Mouse (Mus musculus): Measurements from ENCODE around the gene Kdm8.

The Kdm8 gene

DNA sequence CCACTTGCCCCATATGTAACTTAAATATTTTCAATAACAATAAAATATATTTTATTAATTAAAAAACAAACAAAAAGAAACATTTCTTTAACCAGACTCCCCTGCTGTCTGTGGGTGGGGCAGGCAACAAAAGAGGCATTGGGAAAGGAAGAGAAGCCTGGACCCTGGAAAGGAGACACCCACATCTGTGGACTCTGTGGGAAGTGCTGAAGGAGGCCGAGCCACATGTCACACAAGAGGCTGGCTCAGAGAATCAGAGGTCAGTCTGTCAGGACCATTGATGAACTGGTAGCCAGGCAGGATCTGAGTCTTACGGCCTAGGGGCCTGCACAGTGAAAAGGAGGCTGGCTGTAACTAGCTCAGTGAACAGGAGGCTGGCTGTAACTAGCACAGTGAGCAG lies 17.7 kb downstream of the Kdm8 start:
- in situ Hi-C loops (cut with MseI, MboI) = no loop called here

DNA sequence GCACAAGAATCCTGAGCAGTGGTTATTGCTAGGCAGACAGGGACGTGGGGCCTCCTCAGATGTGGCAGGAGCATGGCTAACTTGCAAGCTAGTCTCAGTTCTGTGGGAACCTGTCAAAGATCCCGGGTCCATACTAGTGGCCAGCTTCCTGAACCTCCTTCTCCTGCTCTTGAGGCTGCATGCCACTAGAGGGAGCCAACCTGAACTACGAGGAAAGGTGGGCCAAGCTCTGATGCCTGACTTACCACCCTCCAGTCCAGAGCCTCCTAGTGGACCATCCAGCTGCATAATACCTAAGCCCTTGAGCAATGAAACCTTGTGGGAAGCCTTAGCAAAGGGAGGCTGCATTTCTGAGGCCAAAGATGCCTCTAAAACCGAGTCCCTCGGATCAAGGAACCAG lies 25.5 kb downstream of the Kdm8 start:
- in situ Hi-C loops (cut with MseI, MboI) = loop anchor here (5.0 kb wide), 1 partner anchor 107 kb away; no protein-coding TSS in a partner anchor

DNA sequence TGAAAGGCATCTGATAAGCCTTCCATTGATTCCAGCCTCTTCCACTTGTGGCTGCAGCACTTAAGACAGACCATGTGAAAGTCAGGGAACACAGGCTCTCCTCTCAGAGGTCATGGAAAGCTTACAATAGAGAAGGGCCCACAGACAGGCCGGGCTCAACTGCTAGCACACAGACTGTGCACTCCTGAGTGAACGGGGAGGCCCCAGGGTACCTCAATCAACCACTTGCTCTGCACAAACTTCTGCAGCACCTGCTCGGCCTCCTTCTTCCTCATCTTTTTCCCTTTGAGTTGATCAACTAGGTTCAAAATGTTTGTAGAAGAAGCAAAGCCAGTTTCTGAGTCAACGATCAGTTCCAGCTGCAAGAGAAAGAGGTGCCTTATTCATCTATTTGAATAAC lies 26.4 kb downstream of the Kdm8 start:
- in situ Hi-C loops (cut with MseI, MboI) = loop anchor here (5.0 kb wide), 1 partner anchor 106 kb away; no protein-coding TSS in a partner anchor

DNA sequence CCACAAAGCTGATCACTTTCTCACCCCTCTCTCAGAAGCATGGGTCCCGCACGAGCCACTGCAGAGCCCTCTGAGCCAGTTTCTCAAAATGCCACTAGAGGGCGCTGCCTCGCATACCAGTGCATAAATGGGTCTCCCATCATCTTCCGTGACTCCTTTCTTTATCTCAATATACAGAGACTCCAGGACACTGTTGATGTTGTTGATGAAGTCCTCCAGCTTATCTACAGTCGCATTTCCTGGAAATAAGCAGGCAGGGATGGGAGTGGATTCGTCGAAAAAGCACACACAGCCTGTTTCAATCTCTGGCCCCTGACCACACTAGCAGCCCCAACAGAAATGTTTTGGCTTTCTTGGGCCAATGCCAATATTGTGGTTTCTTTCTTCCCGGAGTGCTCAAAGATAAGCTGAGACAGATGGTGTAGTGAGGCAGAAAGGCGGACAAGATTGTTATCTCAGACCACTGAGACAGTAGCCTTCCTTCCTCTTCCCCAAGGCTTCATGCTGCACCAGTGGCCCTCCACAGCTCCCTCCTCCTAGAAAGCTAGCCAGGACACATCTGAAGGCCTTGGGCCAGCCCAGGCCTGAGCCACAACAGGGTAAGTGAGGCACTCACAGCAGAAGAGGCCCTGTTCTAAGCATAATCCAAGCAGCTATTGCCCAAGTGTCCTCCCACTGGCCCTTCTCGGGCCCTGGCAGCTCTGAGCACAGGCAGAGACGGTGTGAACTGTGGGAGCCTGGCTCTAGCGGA lies 27.7 kb downstream of the Kdm8 start:
- in situ Hi-C loops (cut with MseI, MboI) = loop anchor here (5.0 kb wide), 1 partner anchor 105 kb away; no protein-coding TSS in a partner anchor

DNA sequence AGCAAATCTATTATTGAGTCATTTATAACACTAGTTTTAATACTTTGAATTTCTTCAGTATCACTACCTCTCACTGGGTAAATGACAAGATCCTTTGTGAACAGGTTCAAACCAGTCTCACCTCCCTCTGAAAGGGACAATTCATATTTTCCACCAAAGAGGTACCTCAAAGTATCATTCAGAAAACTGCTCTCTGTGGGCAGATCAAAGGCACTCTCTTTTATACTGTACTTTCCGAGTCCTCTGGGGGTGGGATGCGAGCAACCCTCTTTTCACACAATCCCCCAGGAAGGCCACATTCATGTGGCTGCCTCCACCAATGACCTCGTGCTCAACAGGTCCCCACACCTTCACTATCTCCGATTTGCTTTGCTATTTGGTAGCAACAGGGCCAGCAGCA lies 30.1 kb downstream of the Kdm8 start:
- in situ Hi-C loops (cut with MseI, MboI) = loop anchor here (5.0 kb wide), 1 partner anchor 103 kb away; no protein-coding TSS in a partner anchor

DNA sequence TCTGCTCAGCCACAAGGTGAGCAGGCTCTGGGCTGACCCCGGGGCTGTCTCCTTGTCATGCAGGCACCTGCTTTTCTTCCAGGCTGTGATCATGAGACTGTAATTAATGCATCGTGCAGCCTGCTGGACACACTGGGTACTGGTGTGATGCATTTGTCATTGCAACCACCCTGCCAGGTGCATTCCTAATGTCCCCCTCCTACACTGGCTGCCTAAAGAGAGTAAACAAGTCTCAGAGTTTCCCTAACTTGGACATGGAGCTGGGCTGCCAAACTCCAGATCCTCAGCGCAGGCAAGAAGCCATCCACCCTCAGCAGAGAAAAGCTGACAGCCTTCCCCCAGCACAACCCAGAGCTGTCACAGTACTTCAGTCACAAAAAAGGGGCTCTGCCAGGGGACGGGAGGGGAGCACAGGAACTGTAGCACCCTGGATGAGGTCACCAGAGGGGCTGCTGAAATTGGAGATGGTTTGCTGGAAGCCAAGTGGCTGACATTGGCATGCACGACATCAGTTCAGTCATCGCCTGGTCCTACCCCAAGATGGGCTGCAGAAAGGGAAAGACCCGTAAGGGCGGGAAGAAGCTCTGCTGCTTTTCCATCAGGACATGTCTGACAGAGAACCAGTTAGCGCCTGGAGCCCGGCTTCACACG lies 31.2 kb downstream of the Kdm8 start:
- in situ Hi-C loops (cut with MseI, MboI) = no loop called here

DNA sequence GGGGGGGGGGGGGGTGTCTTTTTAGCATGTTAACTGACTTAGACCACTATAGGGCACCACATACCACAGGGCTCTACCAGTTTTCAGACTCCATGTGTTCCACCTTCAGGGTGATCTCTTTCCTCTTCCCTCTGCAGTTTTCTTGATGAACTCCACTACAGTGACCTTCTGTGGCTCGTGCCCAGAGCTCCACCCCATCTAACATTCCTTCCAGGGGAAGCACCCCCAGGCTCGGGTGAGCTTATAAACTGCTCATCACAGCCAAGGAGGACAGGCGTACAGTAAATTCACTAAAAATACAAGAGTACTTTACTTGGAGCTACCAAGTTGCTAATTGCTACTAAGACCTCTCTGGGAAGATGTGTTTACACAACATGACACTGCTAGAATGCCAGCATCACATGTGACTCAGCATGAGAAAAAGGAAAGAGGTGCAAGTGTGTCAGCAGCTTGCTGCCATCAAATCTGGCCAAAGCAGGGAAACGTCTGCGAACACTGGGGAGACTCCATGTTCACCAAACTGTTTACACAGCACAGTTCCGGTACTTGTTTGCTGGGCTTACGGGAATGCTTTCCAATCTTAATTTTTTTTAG lies 34.0 kb downstream of the Kdm8 start:
- in situ Hi-C loops (cut with MseI, MboI) = no loop called here

DNA sequence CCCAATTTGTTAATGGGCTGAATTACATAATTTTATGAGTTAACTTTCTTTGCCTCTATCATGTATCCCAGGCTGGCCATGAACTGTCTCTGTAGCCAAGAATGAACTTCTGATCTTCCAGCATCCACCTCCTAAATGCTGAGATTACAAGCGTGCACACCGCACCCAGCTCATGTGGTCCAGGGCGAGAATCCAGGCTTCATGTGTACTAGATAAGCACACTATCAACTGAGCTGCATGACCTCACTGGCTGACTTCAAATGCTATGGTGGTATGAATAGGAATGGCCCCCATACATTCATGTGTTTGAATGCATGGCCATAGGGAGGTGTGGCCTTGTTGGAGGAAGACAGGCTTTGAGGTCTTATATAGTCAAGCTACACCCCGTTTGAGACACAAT lies 36.0 kb downstream of the Kdm8 start:
- in situ Hi-C loops (cut with MseI, MboI) = no loop called here

DNA sequence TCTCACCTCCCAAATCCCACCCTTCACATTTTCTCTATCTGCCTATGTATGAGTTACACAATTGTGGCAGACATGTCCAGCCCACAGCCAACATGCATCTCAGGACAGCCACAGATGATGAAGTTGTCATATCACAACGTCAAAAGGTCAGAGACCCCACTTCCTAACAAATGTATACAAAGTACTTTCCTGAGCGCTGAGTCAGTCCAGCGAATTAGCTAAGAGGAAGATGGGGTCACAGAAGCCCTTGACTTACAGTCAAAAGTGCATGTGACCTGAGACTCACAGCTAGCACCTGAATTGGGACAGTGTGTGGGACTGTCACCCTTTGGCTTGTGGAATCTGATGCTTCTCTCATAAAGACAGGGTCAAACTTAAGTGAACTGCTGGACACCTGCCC lies 37.9 kb downstream of the Kdm8 start:
- in situ Hi-C loops (cut with MseI, MboI) = no loop called here

DNA sequence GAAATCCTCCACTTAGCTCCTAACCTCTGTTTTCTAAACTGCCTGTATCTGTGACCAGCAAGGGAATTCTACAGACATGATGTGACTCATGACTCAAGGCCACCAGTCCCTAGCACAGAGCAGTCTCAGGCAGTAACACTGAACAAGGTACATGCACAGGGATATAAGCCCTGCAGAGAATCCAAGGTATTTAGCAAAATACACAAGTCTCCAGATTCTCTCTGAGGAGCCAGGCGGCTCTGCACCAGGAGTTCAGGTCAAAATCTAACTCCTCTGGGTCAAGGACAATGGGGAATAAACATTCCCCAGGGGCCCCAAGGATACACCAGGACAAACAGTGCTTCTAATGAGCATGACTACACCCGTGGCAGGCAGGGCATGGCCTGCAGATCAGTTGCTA lies 38.4 kb downstream of the Kdm8 start:
- in situ Hi-C loops (cut with MseI, MboI) = no loop called here

DNA sequence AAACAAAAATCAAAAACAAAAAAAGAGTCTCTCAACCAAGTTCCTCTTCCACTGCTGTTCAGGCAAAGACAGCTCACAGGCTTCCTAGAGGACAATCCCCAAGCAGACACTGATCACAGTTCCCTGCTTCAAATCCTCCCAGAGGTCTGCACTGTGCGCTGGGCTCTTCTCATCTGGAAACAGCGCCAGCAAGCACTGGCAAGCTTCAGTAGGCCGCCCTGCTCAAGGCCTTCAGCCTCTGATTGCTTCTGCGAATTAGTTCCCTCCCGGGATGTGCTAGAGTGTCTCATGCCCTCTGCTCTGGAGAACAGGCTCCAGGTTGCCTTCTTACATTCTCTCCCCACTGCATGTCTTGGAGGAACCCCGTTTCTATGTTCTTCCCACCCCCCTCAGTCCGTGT lies 40.3 kb downstream of the Kdm8 start:
- in situ Hi-C loops (cut with MseI, MboI) = no loop called here

DNA sequence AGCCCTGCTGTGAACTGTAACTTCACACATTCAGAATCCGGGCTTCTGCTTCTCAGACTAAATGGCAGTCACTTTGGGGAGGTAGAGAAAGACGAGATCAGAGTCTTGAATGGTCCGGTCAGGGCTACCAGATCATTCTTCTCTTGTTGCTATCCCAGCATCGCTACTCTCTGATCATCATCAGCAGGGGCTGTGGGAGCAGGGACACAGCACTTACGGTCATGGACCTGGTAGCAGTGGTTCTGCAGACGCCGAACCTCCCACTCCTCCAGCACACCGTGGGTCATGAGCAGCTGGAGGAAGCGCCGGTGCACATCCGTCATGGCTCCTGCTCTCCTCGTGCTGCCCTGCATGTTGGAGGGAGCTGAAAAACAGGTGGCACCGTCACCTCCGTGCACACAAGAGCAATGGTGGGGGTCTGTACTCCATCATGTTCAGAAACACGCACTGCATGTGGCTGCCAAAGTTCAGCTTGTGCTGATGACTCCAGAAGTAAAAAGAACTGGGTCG lies 41.7 kb downstream of the Kdm8 start:
- in situ Hi-C loops (cut with MseI, MboI) = no loop called here

DNA sequence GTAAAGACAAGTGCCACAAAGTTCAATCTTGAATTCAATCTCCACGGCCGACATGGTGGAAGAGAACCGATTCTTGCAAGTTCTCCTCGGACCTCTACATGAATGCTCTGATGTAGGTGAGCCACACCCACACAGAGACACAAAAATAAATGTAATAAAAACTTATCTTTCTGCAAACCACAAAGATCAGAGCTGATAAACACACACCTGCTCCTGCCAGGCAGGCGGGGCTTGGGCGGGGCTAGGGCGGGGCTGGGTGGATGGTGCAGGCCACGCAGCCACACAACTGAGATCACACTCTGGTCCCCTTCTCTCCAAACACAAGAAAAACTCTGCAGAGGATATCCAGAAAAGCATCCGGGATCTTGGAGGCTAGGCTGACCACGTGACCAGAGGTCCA lies 42.6 kb downstream of the Kdm8 start:
- in situ Hi-C loops (cut with MseI, MboI) = no loop called here

DNA sequence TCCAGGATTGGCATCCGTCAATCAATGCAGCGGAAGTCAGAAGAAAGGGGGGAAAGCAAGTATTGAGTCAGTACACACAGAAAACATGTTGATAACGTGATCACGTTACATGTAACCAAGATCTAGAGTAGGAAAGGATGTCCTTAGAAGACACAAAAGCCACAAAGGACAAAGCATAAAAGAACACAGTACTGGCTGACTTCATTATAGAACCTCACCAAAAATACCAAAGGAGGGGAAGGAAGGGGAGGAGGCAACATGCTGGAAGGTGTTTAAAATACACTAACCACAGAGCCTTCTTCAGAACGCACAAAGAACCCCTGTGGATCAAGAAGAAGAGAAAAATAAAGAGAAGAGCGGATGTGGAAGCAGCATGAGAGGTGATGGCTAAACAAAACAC lies 44.2 kb downstream of the Kdm8 start:
- in situ Hi-C loops (cut with MseI, MboI) = no loop called here

DNA sequence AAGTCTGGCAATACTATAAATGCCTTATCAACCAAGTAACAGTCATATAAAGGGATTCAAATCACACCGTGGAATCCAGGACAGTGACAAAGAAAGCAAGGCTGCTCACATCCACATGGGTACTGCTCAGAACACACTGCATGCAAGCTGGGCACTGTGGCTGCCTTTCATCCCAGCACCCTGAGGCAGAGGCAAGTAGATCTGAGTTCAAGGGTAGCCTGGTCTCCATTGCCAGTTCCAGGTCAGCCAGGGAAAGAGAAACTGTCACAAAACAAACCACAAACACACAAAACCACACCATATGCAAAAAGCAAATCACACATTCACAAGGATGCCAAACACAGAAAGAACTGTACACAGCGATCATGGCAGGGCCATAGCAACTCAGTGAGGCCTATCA lies 45.2 kb downstream of the Kdm8 start:
- in situ Hi-C loops (cut with MseI, MboI) = no loop called here

DNA sequence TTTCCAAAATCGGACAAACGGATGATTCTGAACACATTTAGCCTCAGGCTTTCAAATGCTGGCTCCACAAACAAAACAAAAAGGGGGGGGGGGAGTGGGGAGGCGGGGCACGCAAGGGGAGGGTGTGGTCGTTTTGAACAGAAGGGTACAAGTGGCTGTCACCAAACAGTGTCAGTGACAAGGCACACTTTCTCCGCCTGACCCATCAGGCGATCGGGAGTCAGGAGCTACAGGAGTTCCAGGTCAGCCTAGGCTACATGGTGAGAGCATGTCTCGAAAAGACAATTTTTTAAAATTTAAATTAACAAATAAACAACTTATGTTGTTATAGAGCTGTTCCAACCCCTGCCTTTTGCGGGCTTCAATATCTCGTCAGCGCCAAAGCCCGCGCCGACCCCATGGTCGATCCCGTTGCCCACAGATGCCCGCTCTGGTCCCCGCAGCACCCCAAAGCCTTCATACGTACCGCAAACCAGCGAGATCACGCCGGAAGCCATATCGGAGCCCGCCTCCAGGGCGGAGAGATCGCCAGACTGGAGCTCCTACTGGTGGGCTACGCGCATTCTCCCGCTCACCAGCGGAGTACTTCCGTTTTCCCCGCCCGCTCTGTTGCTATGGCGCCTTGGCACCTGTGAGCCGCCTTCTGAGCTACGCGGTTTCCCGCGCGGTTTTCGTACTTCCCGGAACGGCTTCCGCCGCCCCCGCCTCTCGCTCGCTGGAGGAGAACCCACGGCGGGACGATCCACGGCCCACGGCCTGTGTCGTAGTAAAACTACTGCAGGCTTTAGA lies 46.7 kb downstream of the Kdm8 start, which contains the start of gene Nsmce1:
Gene Nsmce1 (minus strand): TSS at position 650 of the 789 bp plus-strand sequence.
- in situ Hi-C loops (cut with MseI, MboI) = no loop called here

DNA sequence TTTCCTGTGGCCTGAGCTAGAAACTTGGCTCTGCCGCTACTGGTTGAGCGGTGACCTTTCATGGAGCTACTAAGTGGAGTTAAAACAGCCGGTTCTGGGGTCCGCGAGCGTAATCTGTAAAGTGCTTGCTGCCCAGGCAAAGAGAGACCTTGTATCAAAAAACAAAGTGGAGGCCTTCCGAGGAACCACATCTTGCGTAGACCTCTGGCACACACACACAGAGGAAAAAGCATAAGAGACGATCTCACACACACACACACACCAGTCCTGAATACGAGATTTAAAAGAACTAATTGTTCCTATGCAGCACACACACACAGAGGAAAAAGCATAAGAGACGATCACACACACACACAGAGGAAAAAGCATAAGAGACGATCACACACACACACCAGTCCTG lies 47.3 kb downstream of the Kdm8 start:
- in situ Hi-C loops (cut with MseI, MboI) = no loop called here

DNA sequence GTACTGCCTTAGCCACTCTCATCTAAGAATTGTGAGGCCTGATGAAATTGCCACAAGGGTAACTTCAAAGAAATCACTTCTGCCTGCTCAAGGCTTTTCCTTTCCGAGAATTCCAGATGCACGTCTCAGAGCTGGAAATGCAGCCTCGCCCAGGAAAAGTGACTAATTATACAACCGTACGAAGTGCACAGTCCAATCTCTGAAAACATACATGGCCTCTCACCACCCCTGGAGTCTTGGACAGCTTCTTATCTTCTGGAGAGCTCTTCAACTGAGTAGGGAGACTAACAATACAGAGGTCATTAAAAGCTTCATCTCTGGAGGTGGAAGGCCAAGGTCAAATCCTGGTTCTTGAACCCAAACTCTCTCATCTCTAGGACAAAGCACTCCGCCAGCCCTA lies 48.1 kb downstream of the Kdm8 start:
- in situ Hi-C loops (cut with MseI, MboI) = no loop called here

DNA sequence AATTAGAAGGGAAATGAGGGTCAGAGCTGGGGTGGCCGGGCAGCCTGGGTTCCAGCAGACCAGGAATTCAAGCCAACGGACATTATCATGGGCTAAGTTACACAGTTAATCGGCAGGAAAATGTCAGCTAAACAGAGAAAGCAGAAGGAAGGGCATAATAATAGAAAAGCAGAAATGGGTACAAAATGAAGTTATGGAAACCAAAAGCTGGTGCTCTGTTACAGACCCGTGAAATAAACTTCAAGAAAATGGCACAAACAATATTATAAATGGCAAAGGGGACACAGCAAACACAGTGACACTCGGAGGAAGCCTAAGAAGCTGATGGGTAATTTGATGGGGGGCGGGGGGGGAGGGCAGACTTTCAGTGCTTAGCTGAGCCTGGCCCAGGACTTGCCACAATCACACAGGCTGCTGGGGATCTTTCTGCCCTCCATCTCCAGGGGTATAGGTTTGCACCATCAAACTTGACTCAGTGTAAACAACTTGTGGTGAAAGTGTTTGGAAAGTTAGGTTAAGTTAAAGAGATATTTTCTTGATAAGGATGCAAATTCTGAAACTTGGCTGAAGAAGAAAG lies 51.5 kb downstream of the Kdm8 start:
- in situ Hi-C loops (cut with MseI, MboI) = no loop called here

DNA sequence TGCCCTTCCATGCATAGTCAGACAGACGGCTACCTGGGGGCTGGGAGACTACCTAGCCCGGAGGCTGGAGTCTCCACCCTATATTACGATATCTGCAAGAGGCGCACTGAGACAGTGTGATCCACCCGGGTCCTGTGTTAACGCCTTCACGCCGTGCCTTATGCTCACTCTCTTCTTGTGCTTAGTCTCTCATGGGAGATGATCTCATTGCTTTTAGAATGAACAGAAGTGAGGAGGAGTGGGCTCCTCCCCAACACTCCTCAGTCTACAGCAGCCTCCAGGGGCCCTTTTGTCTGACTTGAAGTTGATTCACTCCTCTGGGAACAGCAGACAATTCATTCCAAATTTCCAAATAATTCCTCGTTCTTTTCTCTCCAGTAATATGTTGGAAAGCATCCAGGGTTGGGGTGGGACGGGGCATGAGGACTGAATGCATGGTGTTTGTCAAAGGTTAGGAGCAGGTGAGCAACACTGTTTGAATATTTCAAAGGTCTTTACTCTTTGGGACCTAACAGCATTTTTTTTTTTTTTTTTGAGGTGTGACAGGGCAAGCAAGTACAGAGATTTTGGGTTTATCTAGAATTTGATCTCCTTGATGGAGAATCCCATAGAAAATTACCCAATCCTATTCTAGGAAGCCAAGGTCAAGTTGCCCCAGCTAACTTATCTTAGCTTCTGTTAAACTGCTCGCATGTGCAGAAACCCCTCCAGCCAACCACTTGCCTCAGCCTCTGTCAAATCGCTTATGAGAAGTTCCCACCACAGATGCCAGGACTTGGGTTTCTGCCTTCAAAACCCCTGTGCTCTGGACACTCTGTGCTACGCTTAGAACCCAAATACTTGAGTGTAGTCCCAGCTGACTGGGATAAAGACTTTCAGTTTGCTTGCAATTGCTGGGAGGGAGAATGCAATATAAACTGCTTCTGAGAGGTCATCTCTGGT lies 55.7 kb downstream of the Kdm8 start:
- in situ Hi-C loops (cut with MseI, MboI) = no loop called here

All from mouse trophoblast stem cell (cell line).